Mouse (Mus musculus): Measurements from ENCODE around the gene Os9.

The Os9 gene

DNA sequence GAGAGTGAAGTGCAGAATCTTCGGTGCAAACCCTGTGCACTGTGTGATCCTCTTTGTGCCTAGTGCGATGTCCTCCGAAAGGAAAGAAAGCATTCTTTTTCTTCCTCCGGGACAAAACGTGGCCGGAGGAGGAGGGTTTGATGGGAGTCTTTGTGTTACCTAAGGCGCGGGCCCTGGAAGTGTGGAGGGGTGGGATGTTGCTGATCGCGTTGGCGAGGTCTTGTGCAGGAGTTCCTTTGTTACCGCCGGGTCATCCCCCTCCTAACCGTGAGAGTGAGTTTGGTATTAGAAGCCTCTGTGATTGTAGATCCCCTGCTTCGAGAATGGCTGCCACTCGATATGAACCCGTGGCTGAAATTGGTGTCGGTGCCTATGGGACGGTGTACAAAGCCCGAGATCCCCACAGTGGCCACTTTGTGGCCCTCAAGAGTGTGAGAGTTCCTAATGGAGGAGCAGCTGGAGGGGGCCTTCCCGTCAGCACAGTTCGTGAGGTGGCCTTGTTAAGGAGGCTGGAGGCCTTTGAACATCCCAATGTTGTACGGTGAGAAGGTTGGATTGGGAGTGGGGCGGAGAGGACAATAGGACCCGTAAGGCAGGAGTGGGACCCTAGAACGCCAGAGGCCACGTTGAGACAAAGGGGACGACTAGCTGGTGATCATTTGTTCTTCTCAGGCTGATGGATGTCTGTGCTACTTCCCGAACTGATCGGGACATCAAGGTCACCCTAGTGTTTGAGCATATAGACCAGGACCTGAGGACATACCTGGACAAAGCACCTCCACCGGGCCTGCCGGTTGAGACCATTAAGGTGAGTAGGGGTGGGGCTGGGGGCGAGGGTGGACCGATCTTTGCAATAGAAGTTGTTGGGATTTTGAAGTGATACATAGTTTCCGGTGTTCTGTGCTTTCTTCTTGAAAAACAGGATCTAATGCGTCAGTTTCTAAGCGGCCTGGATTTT, 56.7 kb downstream of the Os9 start:
- 8% methylated on average over 37 of the region's 37 CpGs for WGBS

DNA sequence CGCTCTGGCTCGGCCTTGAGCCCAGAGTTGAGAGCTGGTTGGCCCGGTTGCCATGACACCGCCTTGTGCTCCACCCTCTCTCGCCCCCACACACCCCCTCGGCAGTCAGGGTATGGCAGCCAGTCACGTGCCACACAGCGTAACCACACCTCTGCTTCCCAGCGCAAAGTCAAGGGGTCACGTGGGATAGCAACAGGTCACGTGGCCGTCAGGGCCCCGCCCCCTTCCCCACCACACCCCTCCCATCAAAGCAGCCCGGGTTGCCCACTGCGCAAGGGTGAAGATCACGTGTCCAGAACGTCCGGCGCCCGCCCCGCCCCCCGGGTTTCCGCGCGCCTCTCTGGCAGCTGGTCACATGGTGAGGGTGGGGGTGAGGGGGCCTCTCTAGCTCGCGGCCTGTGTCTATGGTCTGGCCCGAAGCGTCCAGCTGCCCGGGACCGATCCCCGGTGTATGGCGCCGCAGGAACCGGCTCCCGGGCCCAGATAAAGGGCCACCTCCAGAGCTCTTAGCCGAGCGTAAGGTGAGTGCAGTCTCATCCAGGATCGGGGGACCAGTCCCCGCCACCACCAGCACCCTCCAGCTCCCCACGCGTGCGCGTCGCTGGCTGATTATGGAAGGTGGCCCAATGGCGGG, 57.6 kb downstream of the Os9 start, which contains the start of gene Cdk4:
Cdk4 (plus strand) TSS at position 296 of the 634 bp plus-strand sequence.
- under 1% methylated on average over 44 of the region's 46 CpGs for WGBS

DNA sequence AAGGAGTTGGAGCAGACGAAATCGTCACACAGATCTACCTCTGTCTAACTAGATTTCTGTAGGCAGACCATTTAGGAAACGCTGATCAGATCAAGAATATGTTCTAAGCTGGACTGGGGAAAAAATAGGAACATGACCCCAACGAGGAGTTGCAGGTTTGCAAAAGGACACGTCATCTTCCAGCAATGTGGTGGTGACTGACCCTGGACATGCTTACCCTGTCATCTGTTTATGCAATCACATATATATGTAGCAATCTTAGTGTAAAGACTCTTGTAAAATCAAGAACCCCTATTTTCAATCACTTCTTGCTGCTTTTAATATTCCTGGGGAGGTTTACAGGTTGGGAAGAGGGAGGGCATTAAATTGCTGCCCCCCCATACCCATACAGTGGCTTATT, 58.4 kb downstream of the Os9 start:
- 49% methylated on average over 5 of the region's 5 CpGs for WGBS

DNA sequence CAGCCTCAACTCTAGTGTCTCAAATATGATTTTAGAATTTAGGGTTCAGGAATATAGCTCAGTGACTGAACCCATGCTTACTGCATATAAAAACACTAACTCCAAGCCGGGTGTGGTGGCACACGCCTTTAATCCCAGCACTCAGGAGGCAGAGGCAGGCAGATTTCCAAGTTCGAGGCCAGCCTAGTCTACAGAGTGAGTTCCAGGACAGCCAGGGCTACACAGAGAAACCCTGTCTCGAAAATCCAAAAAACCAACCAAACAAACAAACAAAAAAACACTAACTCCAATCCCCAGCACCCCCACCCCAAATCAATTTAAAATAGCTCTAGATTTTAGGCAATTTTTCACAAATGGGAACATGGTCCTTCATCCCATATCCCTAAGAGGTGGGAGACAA, 58.8 kb downstream of the Os9 start:
- WGBS = 82% methylated on average over 4 of the region's 4 CpGs

DNA sequence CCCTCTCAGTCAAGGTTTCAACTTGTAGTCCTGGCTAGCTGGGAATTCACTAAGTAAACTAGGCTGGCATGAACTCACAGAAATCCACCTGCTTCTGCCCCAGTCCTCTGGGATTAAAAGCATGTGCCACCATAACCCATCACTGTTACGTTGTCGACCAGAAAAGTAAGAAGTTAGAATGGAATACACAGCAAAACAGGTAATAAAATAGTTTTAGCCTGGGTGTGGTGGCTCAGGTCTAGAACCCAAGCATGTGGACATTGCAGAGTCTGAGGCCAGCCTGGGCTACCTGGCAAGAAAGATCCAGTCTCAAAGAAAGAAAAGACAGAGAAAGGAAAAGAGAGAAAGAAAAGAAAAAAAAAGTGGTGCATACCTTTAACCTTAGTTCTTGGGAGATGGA, 59.4 kb downstream of the Os9 start:
- WGBS = 54% methylated on average over 2 of the region's 2 CpGs

DNA sequence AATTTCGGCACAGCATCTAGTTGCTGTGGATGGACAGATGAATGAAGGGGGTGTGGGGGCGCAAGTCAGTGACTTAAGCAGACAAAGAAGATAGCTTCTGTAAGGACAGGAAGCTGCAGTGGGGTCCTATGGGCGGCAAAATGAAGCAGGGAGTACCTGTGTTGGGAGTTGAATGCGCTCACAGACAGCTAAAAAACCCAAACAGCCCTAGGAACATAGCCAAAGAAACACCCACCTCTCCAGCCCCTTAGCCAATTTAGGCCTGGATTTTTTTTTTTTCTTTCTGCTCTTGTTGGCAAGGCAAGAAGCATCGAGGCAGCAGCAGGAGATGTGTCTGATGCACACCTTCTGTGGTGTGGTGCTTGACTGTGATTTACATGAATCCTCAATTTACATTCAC, 59.8 kb downstream of the Os9 start:
- WGBS = 32% methylated on average over 5 of the region's 5 CpGs

DNA sequence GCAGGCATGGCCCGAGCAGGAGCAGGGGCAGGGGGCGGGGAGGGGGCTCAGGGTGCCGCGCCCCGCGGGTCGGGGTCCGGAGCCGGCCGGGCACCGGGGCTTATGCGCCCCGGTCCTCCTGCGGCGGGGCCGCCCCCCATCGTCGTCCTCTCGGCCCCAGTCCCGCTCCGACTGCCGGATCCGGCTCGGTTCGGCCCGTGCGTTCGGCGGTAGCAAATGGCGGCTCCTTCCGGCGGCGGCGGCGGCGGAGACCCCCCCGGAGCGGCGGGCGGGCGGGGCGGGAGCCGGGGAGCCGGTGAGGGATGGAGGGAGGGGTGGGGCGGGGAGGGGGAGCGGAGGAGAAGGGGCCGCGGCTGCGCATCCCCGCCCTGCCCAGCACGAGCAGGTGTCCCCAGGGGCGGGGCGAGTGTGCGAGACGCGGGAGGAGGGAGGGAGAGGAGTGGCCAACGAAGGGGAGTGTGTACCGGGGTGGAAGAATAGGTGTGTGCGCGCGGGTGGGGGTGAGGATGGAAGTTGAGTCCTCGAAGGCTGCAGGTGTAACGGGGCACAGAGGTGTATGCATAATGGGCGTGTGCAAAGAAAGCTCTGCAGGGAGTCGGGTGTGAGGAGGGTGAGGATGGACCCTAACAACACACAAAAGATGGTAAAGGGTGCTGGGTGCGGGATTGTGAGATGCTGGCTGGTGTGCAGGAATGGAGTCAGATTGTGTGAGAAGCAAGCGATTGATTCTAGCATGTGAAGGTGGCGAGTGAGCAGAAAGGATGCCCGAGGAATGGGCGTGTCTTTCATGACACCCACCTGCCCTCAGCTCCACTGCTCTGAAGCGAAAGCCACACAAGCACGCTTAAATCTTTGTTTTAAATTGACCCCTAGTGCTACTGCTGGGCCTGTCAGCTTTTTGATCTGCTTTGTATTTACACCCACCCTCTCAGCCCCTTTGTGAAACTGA, 60.7 kb downstream of the Os9 start, which contains the start of gene March9:
March9 (minus strand) TSS at position 217 of the 949 bp plus-strand sequence.
- WGBS = 2% methylated on average over 41 of the region's 72 CpGs

DNA sequence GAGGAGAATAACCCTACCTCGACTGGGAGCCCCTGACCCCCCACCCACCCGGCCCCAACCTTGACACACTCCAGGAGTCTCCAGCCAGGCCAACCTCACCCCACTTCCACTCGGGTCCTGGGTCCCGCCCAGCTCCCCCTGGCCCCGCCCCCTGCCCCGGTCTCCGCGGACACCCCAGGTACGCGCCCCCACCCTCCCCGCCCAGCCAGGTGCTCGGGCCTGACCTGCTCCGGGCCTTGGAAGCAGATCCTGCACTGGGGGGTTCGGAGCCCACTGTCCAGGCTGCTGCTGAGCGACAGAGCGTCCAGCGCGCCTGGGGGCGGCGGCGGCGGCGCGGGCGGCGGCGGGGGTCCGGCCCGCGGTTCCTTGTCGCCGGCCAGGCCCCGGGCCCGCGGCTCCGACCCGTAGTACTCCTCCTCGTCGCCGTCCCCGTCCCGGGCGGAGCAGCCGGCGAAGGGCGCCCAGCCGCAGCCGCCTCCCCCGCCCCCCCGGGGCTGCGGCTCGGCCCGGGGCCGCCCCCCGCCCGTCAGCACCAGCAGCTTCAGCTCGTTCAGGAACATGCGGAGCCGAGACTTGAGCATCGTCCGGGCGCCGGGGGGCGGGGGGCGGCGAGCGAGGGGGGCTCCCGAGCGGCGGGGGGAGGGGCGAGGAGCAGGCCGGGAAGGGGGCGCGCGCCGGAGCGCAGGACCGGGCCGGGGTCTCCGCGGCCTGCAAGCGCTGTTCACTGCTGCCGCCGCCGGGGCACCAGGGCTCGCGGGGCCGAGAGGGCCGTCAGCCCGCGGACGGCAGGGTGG, 61.6 kb downstream of the Os9 start:
- under 1% methylated on average over 69 of the region's 92 CpGs for WGBS

DNA sequence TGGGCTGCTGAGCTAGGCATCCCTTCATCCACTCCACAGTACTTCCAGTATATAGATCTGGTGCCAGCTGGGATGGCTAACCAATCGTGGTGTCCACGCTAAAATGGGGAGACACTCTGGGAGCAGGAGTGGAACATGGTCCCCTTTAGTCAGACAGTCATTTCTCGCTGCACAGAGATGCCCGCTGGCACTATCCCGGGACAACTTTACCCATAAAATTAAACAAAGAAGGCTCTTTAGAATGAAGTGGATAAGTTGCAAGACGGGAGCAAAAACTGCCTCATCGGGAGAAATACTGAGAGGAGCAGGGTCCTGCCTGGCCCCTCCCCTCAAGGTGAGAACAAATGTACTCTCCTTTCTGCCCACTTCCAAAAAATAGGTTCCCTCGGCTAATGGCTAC, 62.2 kb downstream of the Os9 start:
- 3% methylated on average over 8 of the region's 8 CpGs for WGBS

DNA sequence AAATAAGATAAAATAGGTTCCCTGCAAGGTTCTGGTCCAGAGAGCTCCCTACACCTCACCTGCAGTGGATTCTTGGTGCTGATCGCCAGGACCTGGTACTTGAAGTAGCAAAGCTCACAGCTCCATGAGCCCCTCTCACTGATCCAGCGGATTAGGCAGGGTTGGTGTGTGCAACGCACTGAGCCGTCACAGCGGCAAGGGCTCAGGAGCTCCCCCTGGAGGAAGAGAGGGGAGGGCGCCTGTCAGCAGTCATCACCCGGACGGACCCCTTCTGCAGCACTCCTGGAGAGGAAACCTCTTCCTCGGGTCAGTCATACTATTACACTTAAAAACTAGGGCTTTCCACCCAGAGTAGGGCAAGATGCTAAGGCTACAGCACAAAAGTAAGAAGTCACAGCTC, 62.8 kb downstream of the Os9 start:
- WGBS = 1% methylated on average over 9 of the region's 9 CpGs

DNA sequence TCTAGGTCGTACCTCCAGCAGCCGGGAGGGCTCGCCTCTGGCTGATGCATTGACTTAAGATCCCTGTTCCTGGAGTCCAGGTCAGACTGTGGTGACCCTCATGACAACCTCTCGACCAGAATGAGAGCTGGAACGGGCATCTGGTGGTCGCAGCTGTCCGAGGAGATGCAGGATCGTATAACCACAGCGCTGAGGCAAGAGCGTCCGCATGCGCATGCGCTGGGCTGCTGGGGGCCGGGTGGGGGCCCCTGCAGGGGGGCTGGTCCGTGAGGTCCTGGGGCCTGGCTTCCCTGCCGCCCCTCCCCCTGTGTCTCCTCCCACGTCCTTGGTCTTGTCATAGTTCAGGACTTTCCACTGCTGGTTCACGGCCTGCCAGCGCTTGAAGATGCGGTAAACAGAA, 64.4 kb downstream of the Os9 start:
- 92% methylated on average over 20 of the region's 20 CpGs for WGBS

DNA sequence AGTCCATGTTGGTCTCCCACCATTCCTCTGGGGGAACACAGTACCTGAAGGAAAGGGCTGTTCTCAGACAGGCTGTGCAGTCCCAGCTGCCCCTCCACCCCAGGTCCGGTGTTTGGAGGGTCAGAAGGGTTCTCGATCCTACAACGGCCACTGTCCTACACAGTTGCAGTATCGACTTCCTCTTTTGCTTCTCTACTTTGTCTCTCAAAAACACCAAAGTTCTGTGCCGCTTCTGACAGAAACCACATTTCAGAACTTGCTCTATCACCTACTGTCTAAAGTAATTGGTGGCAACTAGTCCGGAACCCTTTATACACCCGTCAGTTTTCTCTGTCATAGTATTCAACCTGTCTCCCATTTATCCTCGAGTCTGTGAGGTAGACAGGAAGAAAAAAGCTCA, 65.5 kb downstream of the Os9 start:
- WGBS = 87% methylated on average over 8 of the region's 8 CpGs

DNA sequence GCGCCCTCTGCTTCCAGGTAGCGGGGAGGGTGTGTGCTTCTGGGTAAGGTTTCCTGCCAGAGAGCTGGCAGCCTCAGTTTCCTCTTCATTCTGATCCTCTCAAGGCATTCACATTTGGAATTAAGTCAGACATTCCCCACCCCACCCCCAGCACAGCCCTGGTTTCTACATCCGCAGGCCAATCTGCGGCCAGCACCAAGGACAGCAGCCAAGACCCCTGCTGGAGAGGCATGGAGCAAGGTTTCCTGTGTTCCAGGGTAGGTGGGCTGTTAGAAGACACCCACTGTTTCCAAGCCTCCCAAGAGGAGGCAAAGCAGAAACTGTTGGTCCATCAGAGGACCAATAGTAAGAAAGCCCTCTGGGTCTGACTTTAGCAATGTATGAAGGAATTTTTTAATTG, 66.3 kb downstream of the Os9 start:
- 75% methylated on average over 4 of the region's 4 CpGs for WGBS

DNA sequence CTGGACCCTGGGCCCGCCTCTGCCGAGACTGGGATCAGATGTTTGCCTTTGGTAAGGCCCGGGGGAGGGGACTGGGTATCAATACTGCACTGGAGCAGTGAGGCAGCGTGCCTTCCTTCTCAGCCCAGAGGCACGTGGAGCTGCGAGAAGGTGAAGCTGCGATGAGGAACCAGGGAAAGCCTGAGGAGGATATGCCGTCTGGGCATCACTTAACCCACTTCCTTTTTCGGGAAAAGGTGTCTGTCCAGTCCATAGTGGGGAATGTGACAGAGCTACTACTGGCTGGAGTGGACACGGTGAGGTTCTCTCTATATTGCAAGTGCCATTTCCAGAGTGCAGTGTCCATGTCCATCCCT, 70.8 kb downstream of the Os9 start:
- WGBS = 16% methylated on average over 10 of the region's 10 CpGs

DNA sequence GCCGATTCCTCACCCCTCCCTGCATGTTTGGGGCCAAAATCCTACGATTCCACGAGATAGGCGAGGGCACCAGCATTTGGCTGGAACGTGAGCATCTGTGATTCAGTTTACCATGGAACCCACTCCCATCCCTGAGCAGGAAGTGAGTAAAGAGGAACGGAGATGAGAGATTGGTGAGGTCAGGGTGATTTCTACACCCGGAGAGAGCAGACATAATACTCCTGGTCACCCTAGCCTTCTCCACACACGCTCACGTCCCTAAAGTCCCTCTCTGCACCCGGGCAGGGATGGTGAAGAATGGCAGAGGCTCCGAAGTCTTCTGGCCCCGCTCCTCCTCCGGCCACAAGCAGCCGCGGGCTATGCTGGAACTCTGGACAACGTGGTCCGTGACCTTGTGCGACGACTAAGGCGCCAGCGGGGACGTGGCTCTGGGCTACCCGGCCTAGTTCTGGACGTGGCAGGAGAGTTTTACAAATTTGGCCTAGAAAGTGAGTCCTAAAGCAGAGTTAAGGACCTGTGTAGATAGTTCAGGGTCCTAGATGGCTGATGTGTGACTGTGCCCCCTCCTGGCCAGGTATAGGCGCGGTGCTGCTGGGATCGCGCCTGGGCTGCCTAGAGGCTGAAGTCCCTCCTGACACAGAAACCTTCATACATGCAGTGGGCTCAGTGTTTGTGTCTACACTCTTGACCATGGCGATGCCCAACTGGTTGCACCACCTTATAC, 71.4 kb downstream of the Os9 start:
- 3% methylated on average over 29 of the region's 29 CpGs for WGBS

DNA sequence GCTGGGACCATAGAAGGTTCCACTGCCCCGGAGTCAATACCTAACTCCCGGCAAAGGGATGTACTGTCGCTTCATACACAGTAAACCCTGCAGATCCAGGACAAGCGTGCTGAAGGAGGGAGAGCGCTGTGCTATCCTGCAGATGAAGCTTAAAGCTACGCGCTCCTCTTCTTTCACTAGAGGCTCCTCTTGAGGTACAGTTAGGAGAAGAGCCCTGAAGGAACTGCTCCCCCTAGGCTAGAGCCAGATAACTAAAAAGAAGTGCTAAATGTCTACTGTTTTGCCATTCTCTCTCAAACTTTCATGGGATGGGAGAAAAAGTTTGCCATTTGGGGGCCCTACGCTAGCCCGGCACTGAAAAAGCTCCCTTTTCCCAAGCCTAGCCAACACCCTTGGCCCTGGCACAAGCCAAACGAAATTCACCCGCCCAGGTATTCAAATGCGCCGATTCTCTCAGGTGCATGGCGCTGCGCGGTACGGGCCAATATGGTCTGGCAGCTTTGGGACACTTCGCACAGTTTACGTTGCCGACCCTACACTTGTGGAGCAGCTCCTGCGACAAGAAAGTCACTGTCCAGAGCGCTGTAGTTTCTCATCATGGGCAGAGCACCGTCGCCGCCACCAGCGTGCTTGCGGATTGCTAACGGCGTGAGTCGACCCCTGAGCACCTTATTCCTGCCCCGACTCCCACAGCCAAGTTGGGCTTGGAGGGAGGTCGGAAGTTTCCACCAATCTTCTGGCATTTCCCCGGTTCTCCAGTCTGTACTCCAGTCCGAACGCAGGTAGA, 72.1 kb downstream of the Os9 start:
- 5% methylated on average over 35 of the region's 35 CpGs for WGBS

DNA sequence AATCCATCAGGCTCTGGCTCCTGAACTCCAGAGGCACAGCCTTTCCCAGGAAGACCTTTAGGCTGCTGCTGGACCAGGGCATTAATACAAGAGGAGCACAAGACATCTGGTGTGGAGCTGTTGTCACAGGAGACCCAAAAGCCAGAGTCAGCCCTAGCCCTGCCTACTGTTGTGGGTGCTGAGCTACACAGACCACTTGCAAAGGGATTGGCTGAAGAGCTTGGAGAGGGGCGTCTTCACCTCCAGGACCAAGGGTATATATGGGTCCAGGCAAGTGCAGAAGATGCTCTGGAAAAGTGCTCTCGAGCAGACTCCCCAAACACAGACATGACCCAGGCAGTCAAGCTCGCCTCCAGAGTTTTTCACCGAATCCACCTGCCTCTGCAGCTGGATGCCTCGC, 73.0 kb downstream of the Os9 start, which contains the start of gene Cyp27b1:
Cyp27b1 (plus strand) TSS at position 297 of the 400 bp plus-strand sequence.
- 40% methylated on average over 5 of the region's 5 CpGs for WGBS
